Mouse (Mus musculus) regulatory T cell (primary cell): ENCODE measurements at regions not wholly inside any gene's neighbourhood (a gene's known extent, or its start where the extent isn't known, plus 50 kb on each side); places are given as distances from the start of the nearest gene placed in this dataset.
"Not testable (repeated sequence)": the region's sequence is repeated elsewhere in the genome, so short reads cannot be mapped to it uniquely, and the experiment has no call there.

Experiments used
- in situ Hi-C: fragments of 300-600 bp; cut with MboI, MseI; formaldehyde crosslinking; loops from one replicate; pipeline ENCODE4 v1.15.1; 2025; ENCODE audit warnings: high pct_unique_total_duplicates

- in situ Hi-C loops, result loop anchor here (10.0 kb wide), 1 partner anchor 471 kb away; no protein-coding TSS in a partner anchor
Measured at GRCm38 (mm10) chr3:9065892-9066291, 544.0 kb downstream of the Zfp704 start.

- in situ Hi-C loops, result loop anchor here (5.0 to 10.0 kb wide), 2 partner anchors 97 to 470 kb away; no protein-coding TSS in a partner anchor
Measured at GRCm38 (mm10) chr3:9064266-9065031, 545.4 kb downstream of the Zfp704 start.

GRCm38 (mm10) chr3:9063662-9064061 lies 546.2 kb downstream of the Zfp704 start:
- in situ Hi-C loops, result loop anchor here (5.0 to 10.0 kb wide), 2 partner anchors 96 to 469 kb away; no protein-coding TSS in a partner anchor

GRCm38 (mm10) chr3:9061396-9061795 lies 548.5 kb downstream of the Zfp704 start:
- in situ Hi-C loops, result loop anchor here (5.0 to 10.0 kb wide), 2 partner anchors 94 to 467 kb away; no protein-coding TSS in a partner anchor

GRCm38 (mm10) chr3:9057703-9058102 lies 552.2 kb downstream of the Zfp704 start:
- in situ Hi-C loops, result not testable (repeated sequence)

GRCm38 (mm10) chr3:9056846-9057245 lies 553.0 kb downstream of the Zfp704 start:
- in situ Hi-C loops, result no loop called here

- in situ Hi-C loops, result no loop called here
Measured at GRCm38 (mm10) chr3:9055780-9056179, 554.1 kb downstream of the Zfp704 start.
